Mouse (Mus musculus) limb, embryonic 14.5 days (tissue): ENCODE data around the gene Gm10719. TPM values are rescaled to one million over a fixed set of nuclear protein-coding genes. Genes with fewer than 3 reads are reported as not detected.
"Not testable (repeated sequence)": the region's sequence is repeated elsewhere in the genome, so short reads cannot be mapped to it uniquely, and the experiment has no call there.

Experiments used
- ATAC-seq: fragments of 200-750 bp; cut with Nextera tagmentation; 2 replicates; pipeline ENCODE4 v1.8.0; 2017; ENCODE audit warnings: low read depth, moderate number of reproducible peaks, moderate TSS enrichment; ENCODE audit not compliant: low FRiP score
- DNase-seq: peaks from one replicate; pipeline ENCODE4 v3.0.0-alpha.2; 2015; ENCODE audit warnings: low spot score
- H3K27ac ChIP-seq: fragments of 300-500 bp; sonication (generic); replicated peaks from 2 replicates; pipeline ENCODE4 v1.5.1; 2014; ENCODE audit warnings: low read depth, mild to moderate bottlenecking, low read length, moderate library complexity, mixed read lengths
- H3K27me3 ChIP-seq: fragments of 300-500 bp; sonication (generic); 2 replicates; pipeline ENCODE4 v1.6.1; 2014; ENCODE audit warnings: low read length, mixed read lengths; ENCODE audit not compliant: control insufficient read depth, insufficient read depth
- H3K36me3 ChIP-seq: fragments of 300-500 bp; sonication (generic); 2 replicates; pipeline ENCODE4 v1.6.1; 2014; ENCODE audit warnings: mild to moderate bottlenecking, low read length, moderate library complexity, mixed read lengths; ENCODE audit not compliant: control insufficient read depth, insufficient read depth
- H3K4me1 ChIP-seq: fragments of 300-500 bp; sonication (generic); 2 replicates; pipeline ENCODE4 v1.6.1; 2014; ENCODE audit warnings: antibody characterized with exemption, low read length, mixed read lengths; ENCODE audit not compliant: control insufficient read depth, insufficient read depth
- H3K4me2 ChIP-seq: fragments of 300-500 bp; sonication (generic); replicated peaks from 2 replicates; pipeline ENCODE4 v1.6.1; 2014; ENCODE audit warnings: low read depth, mild to moderate bottlenecking, low read length, moderate library complexity; ENCODE audit not compliant: severe bottlenecking
- H3K4me3 ChIP-seq: fragments of 300-500 bp; sonication (generic); replicated peaks from 2 replicates; pipeline ENCODE4 v1.5.1; 2014; ENCODE audit warnings: low read length
- H3K9ac ChIP-seq: fragments of 300-500 bp; sonication (generic); 2 replicates; pipeline ENCODE4 v1.6.1; 2014; ENCODE audit warnings: mild to moderate bottlenecking, low read depth, low read length, moderate library complexity; ENCODE audit not compliant: severe bottlenecking
- H3K9me3 ChIP-seq: fragments of 300-500 bp; sonication (generic); 2 replicates; pipeline ENCODE4 v1.6.1; 2016; ENCODE audit warnings: low read length; ENCODE audit not compliant: control insufficient read depth
- WGBS: fragments of 180-500 bp; shearing (Covaris S2); extraction: QIAGEN DNeasy Blood & Tissue Kit; methylation state at CpG from one replicate; pipeline ENCODE4 v1.1.7; 2014; 5-methylcytosine and 5-hydroxymethylcytosine counted together
- microRNA-seq: library from miRNA; unstranded; fragments of <30 nt; microRNA quantifications from one replicate; pipeline ENCODE4, GENCODE M21; 2016
- polyA plus RNA-seq, 2 experiments: library from polyadenylated mRNA; depleted of rRNA in 1 of 2; stranded (reverse) in 1 of 2; unstranded in 1 of 2; fragments of >200 nt; fragmentation: Nextera tagmentation in 1 of 2; extraction: Ambion mirVana in 1 of 2; gene quantifications; 2 replicates each; pipeline versions ENCODE4 v1.2.1 to v1.2.3; 2012 to 2014

The Gm10719 gene
- polyA plus RNA-seq, 2 experiments = not detected

DNA sequence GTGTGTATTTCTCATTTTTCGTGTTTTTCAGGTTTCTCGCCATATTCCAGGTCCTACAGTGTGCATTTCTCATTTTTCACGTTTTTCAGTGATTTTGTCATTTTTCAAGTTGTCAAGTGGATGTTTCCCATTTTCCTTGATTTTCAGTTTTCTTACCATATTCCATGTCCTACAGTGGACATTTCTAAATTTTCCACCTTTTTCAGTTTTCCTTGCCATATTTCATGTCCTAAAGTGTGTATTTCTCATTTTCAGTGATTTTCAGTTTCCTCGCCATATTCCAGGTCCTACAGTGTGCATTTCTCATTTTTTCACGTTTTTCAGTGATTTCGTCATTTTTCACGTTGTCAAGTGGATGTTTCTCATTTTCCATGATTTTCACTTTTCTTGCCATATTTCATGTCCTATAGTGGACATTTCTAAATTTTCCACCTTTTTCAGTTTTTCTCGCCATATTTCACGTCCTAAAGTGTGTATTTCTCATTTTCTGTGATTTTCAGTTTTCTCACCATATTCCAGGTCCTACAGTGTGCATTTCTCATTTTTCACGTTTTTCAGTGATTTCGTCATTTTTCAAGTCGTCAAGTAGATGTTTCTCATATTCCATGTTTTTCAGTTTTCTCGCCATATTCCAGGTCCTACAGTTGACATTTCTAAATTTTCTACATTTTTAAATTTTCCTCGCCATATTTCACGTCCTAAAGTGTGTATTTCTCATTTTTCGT, 12.2 kb downstream of the Gm10719 start:
- not testable (repeated sequence) for H3K4me1 ChIP-seq, H3K4me2 ChIP-seq, H3K36me3 ChIP-seq, H3K9me3 ChIP-seq, H3K27ac ChIP-seq, ATAC-seq, DNase-seq, H3K27me3 ChIP-seq, H3K9ac ChIP-seq, H3K4me3 ChIP-seq
- 65% methylated on average over 12 of the region's 16 CpGs for WGBS

DNA sequence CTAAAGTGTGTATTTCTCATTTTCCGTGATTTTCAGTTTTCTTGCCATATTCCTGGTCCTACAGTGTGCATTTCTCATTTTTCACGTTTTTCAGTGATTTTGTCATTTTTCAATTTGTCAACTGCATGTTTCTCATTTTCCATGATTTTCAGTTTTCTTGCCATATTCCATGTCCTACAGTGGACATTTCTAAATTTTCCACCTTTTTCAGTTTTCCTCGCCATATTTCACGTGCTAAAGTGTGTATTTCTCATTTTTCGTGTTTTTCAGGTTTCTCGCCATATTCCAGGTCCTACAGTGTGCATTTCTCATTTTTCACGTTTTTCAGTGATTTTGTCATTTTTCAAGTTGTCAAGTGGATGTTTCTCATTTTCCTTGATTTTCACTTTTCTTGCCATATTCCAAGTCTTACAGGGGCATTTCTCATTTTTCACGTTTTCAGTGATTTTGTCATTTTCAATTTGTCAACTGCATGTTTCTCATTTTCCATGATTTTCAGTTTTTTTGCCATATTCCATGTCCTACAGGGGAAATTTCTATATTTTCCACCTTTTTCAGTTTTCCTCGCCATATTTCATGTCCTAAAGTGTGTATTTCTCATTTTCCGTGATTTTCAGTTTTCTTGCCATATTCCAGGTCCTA, 13.6 kb downstream of the Gm10719 start:
- not testable (repeated sequence) for H3K4me3 ChIP-seq, H3K4me2 ChIP-seq, H3K9me3 ChIP-seq, H3K27me3 ChIP-seq, H3K27ac ChIP-seq, H3K36me3 ChIP-seq, ATAC-seq, H3K4me1 ChIP-seq, H3K9ac ChIP-seq
- DNase-seq = peak; percentile 90
- WGBS = 78% methylated on average over 2 of the region's 10 CpGs

DNA sequence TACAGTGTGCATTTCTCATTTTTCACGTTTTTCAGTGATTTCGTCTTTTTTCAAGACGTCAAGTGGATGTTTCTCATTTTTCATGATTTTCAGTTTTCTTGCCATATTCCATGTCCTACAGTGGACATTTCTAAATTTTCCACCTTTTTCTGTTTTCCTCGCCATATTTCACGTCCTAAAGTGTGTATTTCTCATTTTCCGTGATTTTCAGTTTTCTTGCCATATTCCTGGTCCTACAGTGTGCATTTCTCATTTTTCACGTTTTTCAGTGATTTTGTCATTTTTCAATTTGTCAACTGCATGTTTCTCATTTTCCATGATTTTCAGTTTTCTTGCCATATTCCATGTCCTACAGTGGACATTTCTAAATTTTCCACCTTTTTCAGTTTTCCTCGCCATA, 17.1 kb downstream of the Gm10719 start, which contains the start of gene Gm17535:
Gene Gm17535 (plus strand): TSS at position 301 of the 400 bp plus-strand sequence.
- not testable (repeated sequence) for H3K4me1 ChIP-seq, DNase-seq, H3K9me3 ChIP-seq, H3K9ac ChIP-seq, H3K4me2 ChIP-seq, H3K36me3 ChIP-seq, H3K27me3 ChIP-seq, H3K27ac ChIP-seq, H3K4me3 ChIP-seq, ATAC-seq
- WGBS = no CpG with 5 or more reads among the region's 8 CpGs

DNA sequence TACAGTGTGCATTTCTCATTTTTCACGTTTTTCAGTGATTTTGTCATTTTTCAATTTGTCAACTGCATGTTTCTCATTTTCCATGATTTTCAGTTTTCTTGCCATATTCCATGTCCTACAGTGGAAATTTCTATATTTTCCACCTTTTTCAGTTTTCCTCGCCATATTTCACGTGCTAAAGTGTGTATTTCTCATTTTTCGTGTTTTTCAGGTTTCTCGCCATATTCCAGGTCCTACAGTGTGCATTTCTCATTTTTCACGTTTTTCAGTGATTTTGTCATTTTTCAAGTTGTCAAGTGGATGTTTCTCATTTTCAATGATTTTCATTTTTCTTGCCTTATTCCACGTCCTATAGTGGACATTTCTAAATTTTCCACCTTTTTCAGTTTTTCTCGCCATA, 19.4 kb downstream of the Gm10719 start, which contains the start of gene Gm10715:
Gene Gm10715 (plus strand): TSS at position 301 of the 400 bp plus-strand sequence.
- H3K9me3 ChIP-seq, H3K4me1 ChIP-seq, H3K4me2 ChIP-seq, H3K4me3 ChIP-seq, H3K27ac ChIP-seq, H3K36me3 ChIP-seq, H3K27me3 ChIP-seq, H3K9ac ChIP-seq, ATAC-seq, DNase-seq: not testable (repeated sequence)
- 82% methylated on average over 6 of the region's 8 CpGs for WGBS

- H3K4me3 ChIP-seq, H3K9me3 ChIP-seq, H3K4me2 ChIP-seq, H3K4me1 ChIP-seq, H3K27ac ChIP-seq, H3K36me3 ChIP-seq, H3K27me3 ChIP-seq, H3K9ac ChIP-seq, DNase-seq, ATAC-seq: not testable (repeated sequence)
- 57% methylated on average over 4 of the region's 4 CpGs for WGBS
These were observed 21.0 kb downstream of the Gm10719 start for GRCm38 (mm10) chr9:3038161-3038560.

Small RNAs within 50 kb of the gene (microRNA-seq; reads per million reads assigned to microRNA genes)
- gene Mir101c = not detected

Other genes starting within 250 kb of the Gm10719 start
- not detected in 2 replicates for gene Gm10722, start 16.5 kb upstream of the Gm10719 start, polyA plus RNA-seq (2012; rRNA removed)
- not detected in 2 replicates for gene Gm10722, start 16.5 kb upstream of the Gm10719 start, polyA plus RNA-seq (2014; fragmentation: Nextera tagmentation; extraction: Ambion mirVana)
- 0.27 TPM in 1 of 2 replicates, not detected in the other for gene Gm11168, start 14.1 kb upstream of the Gm10719 start, polyA plus RNA-seq (2012; rRNA removed)
- not detected in 2 replicates for gene Gm11168, start 14.1 kb upstream of the Gm10719 start, polyA plus RNA-seq (2014; fragmentation: Nextera tagmentation; extraction: Ambion mirVana)
- gene Gm10721, start 4.3 kb upstream of the Gm10719 start, polyA plus RNA-seq (2012; rRNA removed) = not detected in 2 replicates
- gene Gm10721, start 4.3 kb upstream of the Gm10719 start, polyA plus RNA-seq (2014; fragmentation: Nextera tagmentation; extraction: Ambion mirVana) = 0.35 TPM in 1 of 2 replicates, not detected in the other
- not detected in 2 replicates for gene Gm10720, start 1.8 kb upstream of the Gm10719 start, polyA plus RNA-seq (2012; rRNA removed)
- gene Gm10720, start 1.8 kb upstream of the Gm10719 start, polyA plus RNA-seq (2014; fragmentation: Nextera tagmentation; extraction: Ambion mirVana) = not detected in 2 replicates
- 0.10 TPM in 1 of 2 replicates, not detected in the other for gene Gm10718, start 6.1 kb downstream of the Gm10719 start, polyA plus RNA-seq (2012; rRNA removed)
- not detected in 2 replicates for gene Gm10718, start 6.1 kb downstream of the Gm10719 start, polyA plus RNA-seq (2014; fragmentation: Nextera tagmentation; extraction: Ambion mirVana)
- gene Gm10717, start 8.0 kb downstream of the Gm10719 start, polyA plus RNA-seq (2012; rRNA removed) = not detected in 2 replicates
- not detected in 2 replicates for gene Gm10717, start 8.0 kb downstream of the Gm10719 start, polyA plus RNA-seq (2014; fragmentation: Nextera tagmentation; extraction: Ambion mirVana)
- gene Gm17535, start 17.2 kb downstream of the Gm10719 start, polyA plus RNA-seq (2012; rRNA removed) = not detected in 2 replicates
- gene Gm17535, start 17.2 kb downstream of the Gm10719 start, polyA plus RNA-seq (2014; fragmentation: Nextera tagmentation; extraction: Ambion mirVana) = not detected in 2 replicates
- gene Gm10715, start 19.5 kb downstream of the Gm10719 start, polyA plus RNA-seq (2012; rRNA removed) = not detected in 2 replicates
- not detected in 2 replicates for gene Gm10715, start 19.5 kb downstream of the Gm10719 start, polyA plus RNA-seq (2014; fragmentation: Nextera tagmentation; extraction: Ambion mirVana)